Mouse (Mus musculus) cerebellum, postnatal 14 days (tissue): ENCODE results near the gene S1pr2.
A peak's percentile ranks its signal among the peaks of the same experiment; 100 is the strongest.
"Not testable (repeated sequence)": the region's sequence is repeated elsewhere in the genome, so short reads cannot be mapped to it uniquely, and the experiment has no call there.

ENCODE experiments used
- DNase-seq, 2 experiments: peaks; one replicate each; pipeline ENCODE4 v3.0.0; 2021; ENCODE audit warnings: mixed read lengths in 2 of 2

The S1pr2 gene

DNA sequence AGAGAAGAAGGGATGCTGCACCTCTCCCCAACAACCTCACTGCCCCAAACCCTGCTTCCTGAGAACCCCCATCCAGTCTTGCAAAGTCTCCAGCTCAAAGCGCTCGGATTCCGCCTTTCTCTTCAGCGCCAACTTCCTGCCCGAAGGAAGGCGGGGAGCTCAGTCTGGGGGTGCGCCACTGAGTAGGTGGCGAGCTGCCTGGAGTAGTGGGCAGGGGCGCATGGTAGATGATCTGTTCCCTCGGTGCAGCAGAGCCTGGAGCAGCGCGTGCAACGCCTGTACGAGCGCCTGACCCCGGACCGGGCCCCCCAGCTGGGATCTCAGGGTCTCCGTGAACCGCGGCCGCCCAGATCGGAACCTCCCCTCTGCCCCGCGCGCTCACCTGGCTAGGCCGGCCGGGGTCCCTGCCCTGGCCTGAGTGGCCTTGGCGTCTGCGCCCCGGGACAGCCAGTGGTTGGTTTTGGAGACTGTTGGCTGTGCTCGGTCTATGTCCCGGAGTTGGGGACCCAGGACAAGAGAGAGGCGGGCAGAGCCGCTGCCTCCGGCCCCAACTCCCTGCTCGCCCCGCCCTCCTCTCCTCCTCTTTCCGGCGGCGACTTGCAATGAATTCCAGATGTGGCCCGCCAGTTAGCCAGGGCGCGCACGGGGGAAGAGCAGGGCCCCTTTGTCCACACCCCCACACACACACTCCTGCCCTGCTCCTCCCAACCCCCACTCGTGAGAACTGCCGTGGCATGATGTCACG is at the start of gene S1pr2:
Gene S1pr2 (minus strand): TSS at position 566 of the 745 bp plus-strand sequence.
- peak; percentile 36 to 55 for DNase-seq

DNA sequence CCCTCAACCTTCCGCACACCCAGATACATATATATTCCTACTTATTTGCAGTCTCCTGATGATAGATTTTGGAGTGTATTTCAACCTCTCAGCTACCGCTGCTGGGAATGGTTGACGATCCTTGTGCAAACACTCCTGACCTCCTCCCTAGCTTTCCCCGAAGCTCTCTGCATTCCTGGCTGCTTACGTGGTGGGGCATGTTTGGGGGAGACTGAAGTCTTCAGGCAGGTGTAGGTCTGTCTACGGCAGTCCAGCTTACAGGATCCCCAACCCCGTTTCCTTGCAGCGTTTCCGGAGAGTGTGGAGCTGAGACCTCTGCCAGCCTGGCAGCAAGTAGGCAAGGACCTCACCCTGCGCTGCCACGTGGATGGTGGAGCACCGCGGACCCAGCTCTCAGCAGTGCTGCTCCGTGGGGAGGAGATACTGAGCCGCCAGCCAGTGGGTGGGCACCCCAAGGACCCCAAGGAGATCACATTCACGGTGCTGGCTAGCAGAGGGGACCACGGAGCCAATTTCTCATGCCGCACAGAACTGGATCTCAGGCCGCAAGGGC is 48.8 kb upstream of the S1pr2 start:
- no peak for DNase-seq

DNA sequence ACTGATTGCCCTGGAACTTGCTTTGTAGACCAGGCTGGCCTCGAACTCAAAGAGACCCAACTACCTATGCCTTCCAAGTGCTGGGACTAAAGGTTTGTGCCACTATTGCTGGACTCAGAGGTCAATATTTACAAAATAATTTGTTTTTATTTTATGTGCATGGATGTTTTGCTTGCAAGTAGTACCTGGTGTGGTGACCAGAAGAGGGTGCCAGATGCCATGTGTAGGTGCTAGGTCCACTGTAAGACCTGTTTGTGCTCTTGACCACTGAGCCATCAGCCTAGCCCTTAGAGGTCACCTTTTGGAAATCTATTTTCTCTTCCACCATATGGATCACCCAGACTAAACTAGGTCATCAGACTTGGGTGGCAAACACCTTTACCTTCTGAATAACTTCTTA is 46.1 kb upstream of the S1pr2 start:
- DNase-seq: no peak

DNA sequence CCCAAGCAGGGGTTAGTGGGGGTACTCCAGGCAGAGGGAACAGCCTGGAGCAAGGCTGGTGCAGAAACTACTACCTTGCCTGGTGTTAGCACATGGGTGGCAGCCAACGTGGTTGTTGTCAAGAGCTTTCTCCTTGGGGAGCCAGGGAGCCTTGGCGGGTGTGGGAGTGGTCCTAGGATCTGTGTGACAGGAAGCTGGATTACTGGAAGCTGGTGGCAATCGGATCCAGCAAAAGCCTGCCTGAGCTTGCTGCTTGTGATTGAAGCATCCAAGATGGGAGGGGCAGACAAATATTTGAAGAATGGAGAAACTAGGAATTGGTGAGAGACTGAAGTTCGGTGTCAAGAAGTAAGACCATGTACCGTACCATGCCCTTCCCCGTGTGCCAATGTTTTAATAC is 45.7 kb upstream of the S1pr2 start:
- no peak for DNase-seq

DNA sequence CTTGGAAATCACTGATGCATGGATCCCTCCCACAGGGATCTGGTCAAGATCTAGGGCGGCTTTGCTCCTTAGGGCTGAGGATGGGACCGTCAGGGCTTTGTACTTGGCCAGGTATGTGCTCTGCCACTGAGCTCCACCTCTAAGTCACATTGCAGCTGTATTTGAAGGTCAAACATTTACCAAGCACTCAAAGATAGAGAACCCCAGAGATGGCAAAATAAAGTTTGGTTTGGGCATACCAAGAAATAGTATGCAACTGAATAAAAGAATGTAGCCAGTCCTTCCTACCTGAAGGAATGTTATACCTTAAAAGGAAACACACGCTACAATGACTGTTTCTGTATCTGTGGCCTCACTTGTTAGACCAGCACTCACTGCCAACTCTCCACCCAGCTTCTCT is 44.8 kb upstream of the S1pr2 start:
- DNase-seq: no peak

DNA sequence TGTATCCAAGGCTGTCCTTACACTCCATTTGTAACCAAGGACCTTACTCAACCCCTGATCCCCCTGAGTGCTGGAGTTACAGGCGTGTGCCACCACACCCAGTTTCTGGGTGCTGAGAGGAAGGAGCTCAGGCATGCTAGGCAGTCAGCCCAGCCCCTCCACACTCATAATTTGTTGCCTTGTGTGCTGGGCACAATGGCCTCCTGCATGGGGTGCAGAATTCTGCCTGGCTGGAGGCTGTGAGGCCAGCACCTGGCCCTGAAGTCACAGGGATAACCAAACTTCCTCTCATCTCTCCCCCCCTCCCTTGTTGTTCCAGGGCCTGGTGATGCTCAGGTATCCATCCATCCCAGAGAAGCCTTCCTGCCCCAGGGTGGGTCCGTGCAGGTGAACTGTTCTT is 42.0 kb upstream of the S1pr2 start:
- no peak for DNase-seq

DNA sequence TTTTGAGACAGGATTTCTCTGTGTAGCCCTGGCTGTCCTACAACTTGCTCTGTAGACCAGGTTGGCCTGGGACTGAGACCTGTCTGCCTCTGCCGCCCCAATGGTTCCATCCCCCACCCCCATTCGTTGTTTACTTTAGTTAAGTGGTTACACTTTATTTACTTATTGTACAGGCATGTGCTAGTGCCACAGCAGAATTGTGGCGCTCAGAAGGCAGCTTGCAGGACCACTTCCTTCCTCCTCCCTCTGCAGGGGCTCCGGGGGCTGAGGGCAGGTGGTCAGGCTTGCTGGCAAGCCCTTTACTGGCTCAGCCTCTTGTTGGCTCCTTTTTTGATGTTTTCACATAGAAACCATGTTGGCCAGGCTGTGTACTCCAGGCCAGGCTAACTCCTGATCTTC is 40.6 kb upstream of the S1pr2 start:
- DNase-seq: no peak

DNA sequence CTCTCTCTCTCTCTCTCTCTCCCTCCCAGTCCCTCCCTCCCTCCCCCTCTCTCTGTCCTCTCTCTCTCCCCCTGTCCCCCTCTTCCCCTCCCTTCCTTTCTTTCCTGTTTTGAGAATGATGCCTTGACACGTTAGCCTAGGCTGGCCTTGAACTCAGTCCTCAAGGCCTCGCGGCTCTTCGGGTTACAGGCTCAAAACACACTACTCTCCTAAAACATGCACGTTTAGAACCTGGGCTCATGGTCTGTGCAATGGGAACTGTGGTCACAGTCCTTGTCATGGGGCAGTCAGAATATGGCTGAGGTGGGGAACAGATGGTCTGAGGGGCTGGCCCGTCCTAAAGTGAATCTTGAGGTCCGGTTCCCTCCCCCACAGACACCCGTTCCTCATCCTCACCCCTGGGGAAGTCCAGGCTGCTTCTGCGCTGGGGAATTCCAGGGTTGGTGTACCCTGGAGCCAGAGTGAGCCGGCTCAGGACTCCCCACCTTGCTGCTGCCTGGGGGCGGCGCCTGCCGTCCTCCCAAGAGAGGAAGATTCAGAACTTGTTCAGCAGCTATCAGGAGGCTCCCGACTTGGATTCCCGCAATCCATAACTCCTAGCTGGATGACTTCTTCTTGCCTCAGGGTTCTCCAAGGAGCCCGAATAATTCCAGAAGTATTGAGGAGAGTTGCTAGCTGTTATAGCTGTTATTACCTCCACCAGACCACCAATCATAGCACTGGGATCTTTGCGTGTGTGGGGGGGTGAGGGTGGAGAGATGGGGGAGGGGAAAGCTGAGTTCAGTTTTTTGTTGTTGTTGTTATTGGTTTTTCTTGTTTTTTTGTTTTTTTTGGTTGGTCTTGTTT is 40.0 kb upstream of the S1pr2 start:
- DNase-seq: no peak

DNA sequence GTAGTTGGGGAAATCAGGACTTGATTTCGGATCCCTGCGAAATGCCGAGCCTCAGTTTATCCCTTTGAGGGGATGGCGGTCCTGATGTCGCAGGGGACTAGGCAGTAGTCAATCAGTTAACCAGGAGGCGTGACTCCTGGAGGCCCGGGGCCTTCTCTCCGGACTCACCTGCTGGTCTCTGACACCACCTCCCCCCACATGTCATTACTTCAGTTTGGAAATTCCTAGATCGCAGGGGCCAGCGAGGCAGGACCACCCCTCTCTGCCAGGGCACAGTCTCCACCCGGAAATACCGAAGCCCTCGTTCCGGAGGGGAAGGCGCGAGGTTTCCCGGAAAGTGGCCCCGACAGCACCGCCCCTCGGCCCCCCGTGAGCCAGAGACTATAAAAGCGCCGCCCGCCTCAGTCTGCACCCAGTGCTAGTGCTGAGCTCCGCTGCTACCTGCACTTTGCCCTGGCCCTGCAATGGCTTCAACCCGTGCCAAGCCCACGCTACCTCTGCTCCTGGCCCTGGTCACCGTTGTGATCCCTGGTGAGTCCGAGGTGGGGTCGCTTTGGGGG is 39.1 kb upstream of the S1pr2 start, which contains the start of gene Icam1:
Gene Icam1 (plus strand): TSS at position 415 of the 560 bp plus-strand sequence.
- DNase-seq: no peak

DNA sequence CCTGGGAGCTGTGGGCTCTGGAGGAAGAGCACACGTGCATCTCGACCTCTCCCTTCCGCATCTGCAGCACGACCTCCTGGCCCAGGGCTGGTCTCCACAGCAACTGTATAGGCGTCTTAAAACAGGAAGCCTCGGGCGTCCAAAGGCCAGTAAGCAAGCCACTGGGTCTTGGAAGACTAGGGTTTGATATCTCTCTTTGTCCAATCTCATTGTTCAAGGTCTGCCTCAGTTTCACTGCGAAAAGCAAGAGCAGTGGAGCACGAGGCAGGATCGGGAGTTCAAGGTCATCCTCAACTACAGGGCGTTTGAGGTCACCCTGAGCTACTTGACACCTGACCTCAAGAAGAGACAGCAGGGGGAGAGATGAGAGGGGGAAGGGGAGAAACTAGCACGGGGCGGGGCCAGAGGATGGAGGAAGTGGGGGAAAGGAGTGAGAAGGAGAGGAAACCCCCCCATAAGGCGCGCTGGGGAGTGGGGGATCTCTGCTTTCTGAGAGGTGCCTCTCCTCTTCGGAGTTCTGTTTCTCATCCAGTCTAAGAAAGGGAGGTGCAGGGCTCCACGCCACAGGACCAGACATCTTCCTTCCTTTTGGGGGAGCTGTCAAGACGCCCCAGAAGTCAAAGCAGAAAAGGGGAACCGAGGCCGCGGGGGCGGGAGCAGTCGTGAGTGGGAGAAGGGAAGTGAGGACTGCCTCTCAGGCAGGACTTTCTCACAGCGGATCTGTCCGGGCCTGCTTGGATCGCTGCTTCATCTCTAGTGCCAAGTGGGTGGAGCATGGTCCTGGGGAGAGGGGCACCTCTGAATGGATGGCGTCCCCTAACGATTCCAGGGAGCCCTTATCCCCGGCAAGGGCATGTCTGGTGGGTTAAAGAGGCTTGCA is 38.4 kb upstream of the S1pr2 start:
- DNase-seq: no peak

DNA sequence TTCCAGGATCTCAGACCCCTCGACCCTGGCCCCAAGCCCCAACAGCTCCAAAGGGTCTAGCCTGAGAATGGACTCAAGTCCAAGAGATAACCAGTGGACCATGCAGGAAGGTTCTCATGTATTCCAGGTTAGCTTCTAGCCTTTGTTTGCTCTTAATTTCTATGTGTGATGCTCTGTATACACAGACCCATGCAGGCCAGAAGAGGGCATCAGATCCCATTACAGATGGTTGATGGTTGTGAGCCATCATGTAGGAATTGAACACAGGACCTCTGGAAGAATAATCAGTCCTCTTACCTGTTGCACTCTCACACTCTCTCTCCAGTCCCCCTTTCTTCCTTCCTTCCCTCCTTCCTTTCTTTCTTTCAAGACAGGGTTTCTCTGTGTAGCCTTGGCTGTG is 35.8 kb upstream of the S1pr2 start:
- DNase-seq: no peak

DNA sequence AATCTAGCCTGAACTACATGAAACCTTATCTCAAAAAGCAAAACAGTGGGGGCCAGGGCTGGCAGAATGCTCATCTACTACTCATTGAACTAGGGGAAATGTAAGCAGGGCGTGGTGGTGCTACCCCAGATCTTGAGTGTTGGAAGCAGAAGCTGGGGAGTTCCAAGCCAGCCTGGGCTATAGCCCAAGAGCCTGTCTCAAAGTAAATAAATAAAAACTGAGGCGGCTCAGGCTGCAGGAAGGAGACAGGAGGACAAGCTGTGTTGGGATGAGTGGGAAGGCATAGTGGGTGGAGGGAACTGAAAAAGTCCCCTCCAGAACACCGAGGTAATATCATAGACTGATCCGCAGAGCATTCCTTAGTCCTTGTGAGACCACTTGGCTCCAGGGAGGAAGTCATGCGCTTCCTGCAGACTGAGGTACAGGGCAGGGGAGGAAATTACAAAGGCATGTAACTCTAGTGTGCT is 35.3 kb upstream of the S1pr2 start:
- DNase-seq: no peak

DNA sequence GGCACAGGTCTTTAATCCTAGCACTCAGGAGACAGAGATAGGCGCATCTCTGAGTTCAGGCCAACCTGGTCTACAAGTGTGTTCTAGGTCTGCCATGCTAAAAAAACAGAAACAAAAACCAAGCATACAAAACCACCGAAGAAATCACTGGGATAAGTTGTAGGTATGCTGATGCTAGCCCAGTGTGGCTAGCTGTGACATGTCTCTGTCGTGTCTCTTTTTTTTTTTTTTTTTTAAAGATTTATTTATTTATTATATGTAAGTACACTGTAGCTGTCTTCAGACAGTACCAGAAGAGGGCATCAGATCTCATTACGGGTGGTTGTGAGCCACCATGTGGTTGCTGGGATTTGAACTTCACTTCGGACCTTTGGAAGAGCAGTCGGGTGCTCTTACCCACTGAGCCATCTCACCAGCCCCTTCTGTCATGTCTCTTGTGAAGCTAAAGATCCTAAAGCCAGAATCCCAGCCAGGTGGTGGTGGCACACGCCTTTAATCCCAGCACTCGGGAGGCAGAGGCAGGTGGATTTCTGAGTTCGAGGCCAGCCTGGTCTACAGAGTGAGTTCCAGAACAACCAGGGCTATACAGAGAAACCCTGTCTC is 34.5 kb upstream of the S1pr2 start:
- DNase-seq: not testable (repeated sequence)

DNA sequence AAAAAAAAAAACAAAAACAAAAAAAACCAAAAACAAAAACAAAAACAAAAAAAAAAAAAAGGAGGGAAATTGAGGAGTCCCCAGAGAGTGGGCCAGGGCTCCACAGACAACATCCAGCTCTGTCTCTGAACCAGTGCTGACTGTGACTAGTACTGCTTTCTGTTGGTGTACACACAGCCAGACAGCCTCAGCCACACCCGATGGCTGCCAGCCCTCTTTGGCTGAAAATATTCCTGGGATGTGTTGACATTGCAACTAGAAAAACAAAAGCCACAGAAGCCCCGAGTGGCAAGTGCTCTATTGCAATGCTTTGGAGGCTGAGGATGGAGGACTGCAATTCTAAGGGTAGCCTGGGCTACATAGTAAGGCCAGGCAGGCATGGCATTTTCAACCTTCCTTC is 33.8 kb upstream of the S1pr2 start:
- no peak for DNase-seq

DNA sequence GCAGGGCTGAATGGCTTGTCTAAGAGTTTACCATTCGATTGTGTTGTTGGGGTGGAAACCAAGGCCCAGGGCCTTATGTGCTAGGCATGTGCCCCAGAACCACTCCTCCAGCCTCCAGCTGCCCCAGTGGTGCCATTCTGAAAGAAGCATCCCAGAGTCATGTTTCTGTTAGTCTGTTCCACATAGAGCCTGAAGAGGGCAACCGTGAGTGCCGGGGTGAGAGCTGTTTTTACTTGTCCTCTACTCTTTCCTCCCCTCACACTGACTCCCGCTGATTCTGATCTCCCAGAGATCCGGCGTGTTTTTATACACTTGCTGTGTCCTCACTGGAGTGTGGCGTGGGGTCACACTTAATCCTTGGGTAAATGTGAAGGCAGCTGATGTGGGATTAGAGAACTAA is 31.4 kb upstream of the S1pr2 start:
- no peak for DNase-seq

DNA sequence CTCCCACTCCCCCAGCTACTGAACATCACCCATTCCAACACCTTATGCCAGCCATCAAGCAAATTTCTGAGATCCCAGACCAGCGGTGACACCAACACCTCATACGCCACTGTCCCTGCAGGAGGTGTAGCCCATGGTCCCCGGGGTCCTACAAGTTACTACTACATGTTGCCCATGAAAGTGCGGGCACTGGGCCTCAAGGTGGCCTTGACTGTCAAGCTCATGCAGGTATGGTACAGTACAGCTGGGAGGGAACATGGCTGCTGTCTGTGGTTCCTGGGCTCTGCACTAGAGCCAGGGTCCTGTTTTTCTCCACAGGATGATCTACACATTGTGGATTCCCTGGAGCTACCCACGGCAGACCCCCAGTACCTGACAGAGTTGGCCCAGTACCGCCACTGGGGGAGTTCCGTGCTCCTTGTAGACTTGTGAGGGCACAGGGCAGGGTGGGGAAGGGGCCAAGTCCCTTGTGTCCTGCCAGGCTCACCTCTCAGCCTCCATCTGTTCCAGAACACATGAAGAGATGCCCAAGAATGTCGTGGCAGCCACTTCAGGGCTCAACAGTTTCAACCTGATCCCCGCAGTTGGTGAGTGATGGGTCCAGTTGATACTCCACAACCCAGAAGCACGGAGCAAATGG is 30.9 kb upstream of the S1pr2 start:
- DNase-seq: no peak

DNA sequence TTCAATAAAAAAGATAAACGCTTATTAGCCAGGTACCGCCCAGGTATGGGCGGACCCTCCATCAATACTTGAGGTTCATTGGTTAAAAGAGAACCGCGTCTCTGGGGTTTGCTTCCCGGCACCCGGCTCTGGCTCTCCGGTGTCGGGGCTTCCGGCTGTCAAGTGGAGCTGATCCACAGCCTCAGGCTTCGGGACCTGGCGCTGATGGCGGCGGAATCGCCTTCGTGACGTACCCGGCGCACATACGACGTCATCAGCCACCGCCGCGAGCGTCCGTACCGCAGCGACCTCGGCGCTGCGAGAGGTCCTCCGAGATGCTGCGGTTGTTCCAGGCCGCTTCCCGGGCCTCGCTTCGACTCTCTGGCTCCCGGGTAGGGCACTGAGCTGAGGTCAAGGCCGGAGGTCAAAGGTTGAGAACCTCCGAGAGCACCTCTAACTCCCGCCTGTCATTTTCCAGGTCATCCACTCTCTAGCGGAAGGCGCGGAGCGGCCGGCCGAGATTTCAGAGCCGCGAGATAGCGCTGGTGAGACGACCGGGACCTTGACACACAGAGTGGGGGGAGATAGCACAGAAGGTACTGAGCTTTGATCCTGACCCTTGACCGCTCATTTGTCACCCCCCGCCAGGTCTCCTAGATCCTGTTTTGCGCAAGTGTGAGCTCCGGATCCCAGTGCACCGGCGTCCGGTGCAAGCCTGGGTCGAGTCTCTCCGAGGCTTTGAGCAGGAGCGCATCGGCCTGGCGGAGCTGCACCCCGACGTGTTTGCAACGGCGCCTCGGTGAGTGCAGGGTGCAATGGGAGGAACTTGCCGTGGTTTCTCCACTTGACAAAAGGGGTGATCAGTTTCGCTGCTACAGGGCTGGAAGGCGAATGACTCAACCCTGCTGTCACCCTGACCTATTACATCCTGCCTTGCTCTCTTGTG is 26.3 kb upstream of the S1pr2 start, which contains the start of gene Mrpl4:
Gene Mrpl4 (plus strand): TSS at position 112 of the 925 bp plus-strand sequence.
- peak; percentile 95 to 97 for DNase-seq

DNA sequence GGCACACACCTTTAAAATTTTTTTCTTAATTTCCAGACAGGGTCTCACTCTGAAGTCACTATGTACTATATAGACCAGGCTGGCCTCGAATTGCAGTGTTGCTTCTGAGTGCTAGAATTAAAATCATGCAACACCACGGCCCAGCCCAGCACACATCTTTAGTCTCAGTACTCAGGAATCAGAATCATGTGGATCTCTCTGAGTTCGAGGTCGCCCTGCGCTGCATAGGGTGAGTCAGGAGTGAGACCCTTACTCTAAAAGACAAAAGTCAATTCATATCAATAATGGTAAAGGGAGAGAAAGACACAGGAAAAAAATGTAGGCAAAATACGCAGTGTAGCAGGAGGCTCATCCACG is 25.7 kb upstream of the S1pr2 start:
- DNase-seq: no peak

DNA sequence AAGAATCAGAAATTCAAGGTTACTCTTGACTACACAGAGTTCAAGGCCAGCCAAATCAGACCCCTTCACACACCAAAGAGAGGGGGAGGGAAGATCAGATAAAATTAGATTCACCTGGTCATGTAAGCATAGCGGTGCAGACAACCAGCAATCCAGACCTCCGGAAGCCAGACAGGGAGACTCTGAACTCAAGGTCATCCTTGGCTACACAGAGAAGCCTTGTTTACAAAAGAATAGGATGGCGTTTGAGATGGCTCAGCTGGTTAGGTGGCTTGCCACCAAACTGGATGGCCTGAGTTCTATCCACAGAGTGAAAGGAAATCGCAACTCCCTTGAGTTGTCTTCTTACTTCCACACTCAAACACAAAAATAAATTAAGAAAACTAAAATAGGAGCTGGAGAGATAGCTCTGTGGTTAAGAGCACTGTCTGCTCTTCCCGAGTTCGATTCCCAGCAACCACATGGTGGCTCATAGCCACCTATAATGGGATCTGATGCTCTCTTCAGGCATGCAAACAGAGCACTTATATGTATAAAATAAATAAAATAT is 25.1 kb upstream of the S1pr2 start:
- DNase-seq: no peak

DNA sequence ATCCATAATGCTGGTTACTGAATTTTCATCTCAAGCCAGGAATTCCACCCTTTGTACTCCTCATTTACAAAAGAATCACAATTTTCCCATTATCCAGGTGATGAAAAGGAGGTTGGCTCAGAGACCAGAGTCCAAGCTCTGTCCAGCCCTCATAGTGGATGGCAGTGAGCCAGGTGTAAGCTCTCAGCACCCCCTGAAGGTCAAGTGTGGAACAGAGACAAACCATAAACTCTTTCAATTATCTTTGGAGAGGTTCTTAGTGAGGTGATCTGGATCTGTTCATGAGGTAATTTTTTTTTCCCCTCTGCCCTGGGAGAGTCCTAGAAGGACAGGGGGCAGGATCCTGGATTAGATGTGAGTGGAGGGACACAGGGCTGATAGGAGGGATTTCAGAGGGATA is 24.2 kb upstream of the S1pr2 start:
- peak in 1 of 2 experiments; percentile 45 for DNase-seq
